Mouse (Mus musculus) fat pad, adult 2 months (tissue): ENCODE results near the gene Atg4b.
"Not testable (repeated sequence)": the region's sequence is repeated elsewhere in the genome, so short reads cannot be mapped to it uniquely, and the experiment has no call there.

Source experiments
- DNase-seq: peaks from one replicate; pipeline ENCODE4 v3.0.0-alpha.2; 2011; ENCODE audit warnings: low read depth, low spot score; ENCODE audit errors: extremely low read depth

Atg4b gene

GRCm38 (mm10) chr1:93811495-93812039, 60.3 kb downstream of the Atg4b start:
- no peak for DNase-seq

- DNase-seq: no peak
Observed at GRCm38 (mm10) chr1:93817823-93818532, 66.7 kb downstream of the Atg4b start.

GRCm38 (mm10) chr1:93818722-93819121, 67.4 kb downstream of the Atg4b start:
- DNase-seq: no peak

GRCm38 (mm10) chr1:93823796-93824495, 72.6 kb downstream of the Atg4b start:
- no peak for DNase-seq

GRCm38 (mm10) chr1:93824609-93825008, 73.3 kb downstream of the Atg4b start, which contains the start of gene D2hgdh:
Gene D2hgdh, plus strand, starts transcription at chr1:93824909.
- DNase-seq: no peak

- peak; percentile 90 for DNase-seq
Observed at GRCm38 (mm10) chr1:93825105-93825674, 73.9 kb downstream of the Atg4b start.

- no peak for DNase-seq
Observed at GRCm38 (mm10) chr1:93825771-93826539, 74.7 kb downstream of the Atg4b start.

- peak; percentile 59 for DNase-seq
Observed at GRCm38 (mm10) chr1:93826540-93826835, 75.2 kb downstream of the Atg4b start.

GRCm38 (mm10) chr1:93832754-93833360, 81.6 kb downstream of the Atg4b start:
- not testable (repeated sequence) for DNase-seq

- DNase-seq: no peak
Observed at GRCm38 (mm10) chr1:93834671-93835150, 83.4 kb downstream of the Atg4b start.

GRCm38 (mm10) chr1:93835211-93835610, 83.9 kb downstream of the Atg4b start:
- no peak for DNase-seq

- DNase-seq: no peak
Observed at GRCm38 (mm10) chr1:93835876-93836531, 84.7 kb downstream of the Atg4b start.

GRCm38 (mm10) chr1:93836532-93836913, 85.2 kb downstream of the Atg4b start:
- no peak for DNase-seq

- no peak for DNase-seq
Observed at GRCm38 (mm10) chr1:93837335-93837734, 86.0 kb downstream of the Atg4b start.

GRCm38 (mm10) chr1:93838569-93838968, 87.3 kb downstream of the Atg4b start:
- DNase-seq: not testable (repeated sequence)
